Mouse (Mus musculus): Measurements from ENCODE around the gene Nccrp1. TPM values are rescaled to one million over a fixed set of nuclear protein-coding genes. Genes with fewer than 3 reads are reported as not detected.

The Nccrp1 gene
- polyA plus RNA-seq, 1 experiment = 0.10 TPM

- Histone ChIP-seq H3K27ac (ENCODE audit: insufficient read depth, low read length) (no peak overlapping the region), H3K4me1 (ENCODE audit: control insufficient read depth, insufficient read depth, low read length) (no peaks in the 10 kb centered on the region), H3K4me3 (ENCODE audit: insufficient read depth, low read length) (no peak overlapping the region)
- TF ChIP-seq POLR2A (IDR thresholded peaks at IDR 0.05; ENCODE audit: extremely low read depth, insufficient read depth, low read length) = no peak
- no peak for TF ChIP-seq CTCF (IDR thresholded peaks at IDR 0.05; ENCODE audit: extremely low read depth, insufficient read depth, low read length)
Observed at GRCm38 (mm10) chr7:28558486-28558885, 11.4 kb upstream of the Nccrp1 start.

- Histone ChIP-seq H3K4me1 (ENCODE audit: control insufficient read depth, insufficient read depth, low read length) (no peaks in the 10 kb centered on the region), H3K4me3 (ENCODE audit: insufficient read depth, low read length) (no peak overlapping the region), H3K27ac (ENCODE audit: insufficient read depth, low read length) (no peak overlapping the region)
Observed at GRCm38 (mm10) chr7:28557708-28558107, 10.7 kb upstream of the Nccrp1 start.

GRCm38 (mm10) chr7:28557069-28557468 is 10.0 kb upstream of the Nccrp1 start:
- no peak overlapping the region for H3K27ac ChIP-seq (ENCODE audit: insufficient read depth, low read length)
- no peaks in the 10 kb centered on the region for H3K4me1 ChIP-seq (ENCODE audit: control insufficient read depth, insufficient read depth, low read length)
- TF ChIP-seq CTCF (IDR thresholded peaks at IDR 0.05; ENCODE audit: extremely low read depth, insufficient read depth, low read length) = no peak
- no peak for TF ChIP-seq POLR2A (IDR thresholded peaks at IDR 0.05; ENCODE audit: extremely low read depth, insufficient read depth, low read length)
- H3K4me3 ChIP-seq (ENCODE audit: insufficient read depth, low read length) = no peak overlapping the region

More at GRCm38 (mm10) chr7:28557708-28558107, 10.7 kb upstream of the Nccrp1 start:
- no peak for TF ChIP-seq CTCF (IDR thresholded peaks at IDR 0.05; ENCODE audit: extremely low read depth, insufficient read depth, low read length)
- TF ChIP-seq POLR2A (IDR thresholded peaks at IDR 0.05; ENCODE audit: extremely low read depth, insufficient read depth, low read length) = no peak

DNA sequence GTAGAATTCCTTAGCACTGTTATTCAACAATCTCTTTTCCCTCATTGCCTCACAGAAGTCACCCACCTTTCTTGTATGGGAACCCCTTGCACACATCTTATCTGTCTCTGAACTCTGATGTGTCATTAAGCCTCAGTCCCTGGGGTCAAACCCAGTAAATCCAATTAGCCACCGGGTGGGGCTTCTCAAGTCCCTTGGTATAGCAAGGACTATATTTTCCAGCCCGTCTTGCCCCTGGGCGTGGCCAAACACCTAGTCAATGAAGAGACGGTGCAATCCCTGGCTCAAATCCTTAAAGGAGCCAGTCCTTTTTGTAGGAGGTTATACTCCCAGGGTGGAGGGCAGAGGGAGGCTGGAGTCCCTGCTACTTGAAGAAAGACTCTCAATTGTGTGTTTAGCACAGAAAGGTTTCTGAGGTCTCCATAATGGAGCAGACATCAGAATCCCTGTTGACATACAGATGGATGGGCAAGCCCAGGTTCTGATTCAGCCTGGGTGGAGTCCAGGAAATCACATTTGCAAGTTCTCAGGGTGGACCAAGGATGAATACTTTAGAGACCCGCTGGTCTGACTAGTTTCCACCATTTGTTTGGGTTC is 9.0 kb upstream of the Nccrp1 start:
- Histone ChIP-seq H3K27ac (ENCODE audit: insufficient read depth, low read length) (no peak overlapping the region), H3K4me3 (ENCODE audit: insufficient read depth, low read length) (no peak overlapping the region), H3K4me1 (ENCODE audit: control insufficient read depth, insufficient read depth, low read length) (no peaks in the 10 kb centered on the region)
- TF ChIP-seq CTCF (IDR thresholded peaks at IDR 0.05; ENCODE audit: extremely low read depth, insufficient read depth, low read length) = no peak
- no peak for TF ChIP-seq POLR2A (IDR thresholded peaks at IDR 0.05; ENCODE audit: extremely low read depth, insufficient read depth, low read length)

- no peak overlapping the region for H3K4me3 ChIP-seq (ENCODE audit: insufficient read depth, low read length)
- no peaks in the 10 kb centered on the region for H3K4me1 ChIP-seq (ENCODE audit: control insufficient read depth, insufficient read depth, low read length)
- TF ChIP-seq POLR2A (IDR thresholded peaks at IDR 0.05; ENCODE audit: extremely low read depth, insufficient read depth, low read length) (no peak), CTCF (IDR thresholded peaks at IDR 0.05; ENCODE audit: extremely low read depth, insufficient read depth, low read length) (no peak)
- no peak overlapping the region for H3K27ac ChIP-seq (ENCODE audit: insufficient read depth, low read length)
Observed at GRCm38 (mm10) chr7:28553076-28553475, 6.0 kb upstream of the Nccrp1 start.

- no peak overlapping the region for H3K27ac ChIP-seq (ENCODE audit: insufficient read depth, low read length)
- H3K4me3 ChIP-seq (ENCODE audit: insufficient read depth, low read length) = no peak overlapping the region
- TF ChIP-seq POLR2A (IDR thresholded peaks at IDR 0.05; ENCODE audit: extremely low read depth, insufficient read depth, low read length) = no peak
- no peak for TF ChIP-seq CTCF (IDR thresholded peaks at IDR 0.05; ENCODE audit: extremely low read depth, insufficient read depth, low read length)
- H3K4me1 ChIP-seq (ENCODE audit: control insufficient read depth, insufficient read depth, low read length) = no peaks in the 10 kb centered on the region
Observed at GRCm38 (mm10) chr7:28547628-28548027, 574 bp upstream of the Nccrp1 start.

DNA sequence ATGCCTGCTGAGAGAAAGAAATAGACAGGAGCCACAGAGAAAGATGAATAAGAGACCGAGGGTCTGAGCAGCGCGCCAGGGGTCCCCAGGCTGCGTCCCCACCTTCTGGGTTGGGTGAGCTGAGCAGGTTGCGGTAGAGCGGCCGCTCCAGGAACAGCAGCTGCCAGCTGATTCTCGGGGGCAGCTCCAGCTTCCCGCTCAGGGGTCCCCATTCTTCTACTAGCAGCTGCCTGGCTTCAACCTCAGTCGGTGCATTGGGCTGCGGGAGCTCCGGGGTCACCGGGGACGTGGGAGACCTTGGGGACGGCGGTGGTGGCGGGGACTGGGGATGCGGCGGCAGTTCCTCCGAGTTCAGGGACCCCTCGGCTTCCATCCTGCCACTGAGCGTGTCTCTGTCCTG is 405 bp downstream of the Nccrp1 start:
- TF ChIP-seq POLR2A (IDR thresholded peaks at IDR 0.05; ENCODE audit: extremely low read depth, insufficient read depth, low read length) = no peak

DNA sequence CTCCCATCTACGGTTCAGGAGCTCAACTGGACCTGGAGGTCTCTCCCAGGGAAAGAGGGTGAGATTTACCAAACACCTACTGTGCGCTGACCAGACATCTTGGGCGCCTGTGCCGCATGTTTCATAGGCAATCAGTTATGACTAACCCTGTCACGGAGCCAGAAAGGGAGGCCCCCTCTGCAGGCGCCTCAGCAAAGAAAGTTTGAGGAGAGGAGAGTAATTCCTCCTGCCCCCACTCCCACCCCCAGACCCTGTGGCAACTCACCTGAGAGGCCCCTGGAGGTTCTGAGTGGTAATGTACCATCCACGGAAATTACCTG is 1.2 kb downstream of the Nccrp1 start:
- Histone ChIP-seq H3K27ac (ENCODE audit: insufficient read depth, low read length) (no peak overlapping the region), H3K4me1 (ENCODE audit: control insufficient read depth, insufficient read depth, low read length) (no peaks in the 10 kb centered on the region), H3K4me3 (ENCODE audit: insufficient read depth, low read length) (no peak overlapping the region)
- TF ChIP-seq CTCF (IDR thresholded peaks at IDR 0.05; ENCODE audit: extremely low read depth, insufficient read depth, low read length) = no peak
- TF ChIP-seq POLR2A (IDR thresholded peaks at IDR 0.05; ENCODE audit: extremely low read depth, insufficient read depth, low read length) = no peak

More for the DNA sequence above, 405 bp downstream of the Nccrp1 start:
- no peak overlapping the region for H3K4me3 ChIP-seq (ENCODE audit: insufficient read depth, low read length)
- no peak overlapping the region for H3K27ac ChIP-seq (ENCODE audit: insufficient read depth, low read length)
- H3K4me1 ChIP-seq (ENCODE audit: control insufficient read depth, insufficient read depth, low read length) = no peaks in the 10 kb centered on the region

GRCm38 (mm10) chr7:28545048-28545890 is 1.8 kb downstream of the Nccrp1 start:
- no peak overlapping the region for H3K4me3 ChIP-seq (ENCODE audit: insufficient read depth, low read length)
- no peak for TF ChIP-seq CTCF (IDR thresholded peaks at IDR 0.05; ENCODE audit: extremely low read depth, insufficient read depth, low read length)
- TF ChIP-seq POLR2A (IDR thresholded peaks at IDR 0.05; ENCODE audit: extremely low read depth, insufficient read depth, low read length) = no peak
- no peak overlapping the region for H3K27ac ChIP-seq (ENCODE audit: insufficient read depth, low read length)
- no peaks in the 10 kb centered on the region for H3K4me1 ChIP-seq (ENCODE audit: control insufficient read depth, insufficient read depth, low read length)

- Histone ChIP-seq H3K4me1 (ENCODE audit: control insufficient read depth, insufficient read depth, low read length) (no peaks in the 10 kb centered on the region), H3K27ac (ENCODE audit: insufficient read depth, low read length) (no peak overlapping the region), H3K4me3 (ENCODE audit: insufficient read depth, low read length) (no peak overlapping the region)
- TF ChIP-seq CTCF (IDR thresholded peaks at IDR 0.05; ENCODE audit: extremely low read depth, insufficient read depth, low read length) = no peak
- no peak for TF ChIP-seq POLR2A (IDR thresholded peaks at IDR 0.05; ENCODE audit: extremely low read depth, insufficient read depth, low read length)
Observed at GRCm38 (mm10) chr7:28544051-28544601, 2.9 kb downstream of the Nccrp1 start.

Measured in cortical plate, adult 2 months (tissue).